Mouse (Mus musculus) kidney, embryonic 14.5 days (tissue): Measurements from ENCODE around the gene St6galnac4. TPM values are rescaled to one million over a fixed set of nuclear protein-coding genes. Genes with fewer than 3 reads are reported as not detected.

Source experiments
- ATAC-seq: fragments of 200-750 bp; cut with Nextera tagmentation; 2 replicates; pipeline ENCODE4 v1.8.0; 2017; ENCODE audit warnings: moderate number of reproducible peaks, mild to moderate bottlenecking, moderate TSS enrichment, moderate library complexity; ENCODE audit not compliant: low FRiP score, low TSS enrichment
- H3K27ac ChIP-seq: fragments of 300-500 bp; sonication (generic); 2 replicates; pipeline ENCODE4 v1.5.1; 2014; ENCODE audit warnings: low read depth, mild to moderate bottlenecking, low read length, moderate library complexity, mixed read lengths
- H3K27me3 ChIP-seq: fragments of 300-500 bp; sonication (generic); 2 replicates; pipeline ENCODE4 v1.6.1; 2014; ENCODE audit warnings: mild to moderate bottlenecking, low read length; ENCODE audit not compliant: control insufficient read depth, insufficient read depth
- H3K36me3 ChIP-seq: fragments of 300-500 bp; sonication (generic); 2 replicates; pipeline ENCODE4 v1.6.1; 2014; ENCODE audit warnings: low read length, mixed read lengths; ENCODE audit not compliant: control insufficient read depth, insufficient read depth
- H3K4me1 ChIP-seq: fragments of 300-500 bp; sonication (generic); 2 replicates; pipeline ENCODE4 v1.6.1; 2014; ENCODE audit warnings: low read length, mixed read lengths; ENCODE audit not compliant: control insufficient read depth, insufficient read depth
- H3K4me2 ChIP-seq: fragments of 300-500 bp; sonication (generic); replicated peaks from 2 replicates; pipeline ENCODE4 v1.6.1; 2014; ENCODE audit warnings: low read depth, mild to moderate bottlenecking, low read length
- H3K4me3 ChIP-seq: fragments of 300-500 bp; sonication (generic); 2 replicates; pipeline ENCODE4 v1.5.1; 2014; ENCODE audit warnings: mild to moderate bottlenecking, low read length
- H3K9ac ChIP-seq: fragments of 300-500 bp; sonication (generic); 2 replicates; pipeline ENCODE4 v1.6.1; 2014; ENCODE audit warnings: low read depth, mild to moderate bottlenecking, low read length, moderate library complexity
- H3K9me3 ChIP-seq: fragments of 300-500 bp; sonication (generic); 2 replicates; pipeline ENCODE4 v1.6.1; 2016; ENCODE audit warnings: low read length; ENCODE audit not compliant: control insufficient read depth
- WGBS: fragments of 180-500 bp; shearing (Covaris S2); extraction: QIAGEN DNeasy Blood & Tissue Kit; methylation state at CpG from one replicate; pipeline ENCODE4 v1.1.7; 2014; 5-methylcytosine and 5-hydroxymethylcytosine counted together
- polyA plus RNA-seq: library from polyadenylated mRNA; unstranded; fragments of >200 nt; fragmentation: Nextera tagmentation; extraction: Ambion mirVana; gene quantifications from 2 replicates; pipeline ENCODE4 v1.2.1, GENCODE M21; 2014

St6galnac4 gene
- polyA plus RNA-seq, 1 experiment from 2014 or later = 20.0 TPM

DNA sequence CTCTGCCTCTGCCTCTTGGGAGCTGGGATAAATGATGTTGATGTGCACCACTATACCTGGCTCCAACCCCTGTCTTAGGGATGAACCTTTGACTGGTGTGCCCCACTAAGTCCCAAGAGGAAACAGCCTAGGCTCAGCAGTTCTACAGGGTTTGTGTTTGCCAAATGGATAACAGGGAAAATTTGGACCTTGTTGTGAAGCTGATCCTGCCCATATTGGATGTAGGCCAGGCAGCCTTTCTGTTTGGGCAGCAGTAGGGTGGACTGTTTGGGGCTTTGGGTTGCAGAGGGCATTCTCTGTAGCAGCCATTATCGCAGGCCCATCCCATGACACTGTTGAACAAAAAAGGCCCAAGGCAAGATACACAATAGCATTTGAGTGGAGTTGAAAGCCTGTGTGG is 39.9 kb upstream of the St6galnac4 start:
- H3K9me3 ChIP-seq = no peaks in the 10 kb centered on the region
- no peak overlapping the region for H3K9ac ChIP-seq
- no peaks in the 10 kb centered on the region for H3K36me3 ChIP-seq
- no peaks in the 10 kb centered on the region for H3K27me3 ChIP-seq
- ATAC-seq = no peak
- no peak overlapping the region for H3K4me3 ChIP-seq
- WGBS = 92% methylated on average over 1 of the region's 1 CpGs
- 0 out of 2 replicates have a peak, but pooled peaks cover 4% of the 10 kb centered on the region for H3K4me1 ChIP-seq
- no peak overlapping the region for H3K27ac ChIP-seq
- H3K4me2 ChIP-seq = no peak overlapping the region

DNA sequence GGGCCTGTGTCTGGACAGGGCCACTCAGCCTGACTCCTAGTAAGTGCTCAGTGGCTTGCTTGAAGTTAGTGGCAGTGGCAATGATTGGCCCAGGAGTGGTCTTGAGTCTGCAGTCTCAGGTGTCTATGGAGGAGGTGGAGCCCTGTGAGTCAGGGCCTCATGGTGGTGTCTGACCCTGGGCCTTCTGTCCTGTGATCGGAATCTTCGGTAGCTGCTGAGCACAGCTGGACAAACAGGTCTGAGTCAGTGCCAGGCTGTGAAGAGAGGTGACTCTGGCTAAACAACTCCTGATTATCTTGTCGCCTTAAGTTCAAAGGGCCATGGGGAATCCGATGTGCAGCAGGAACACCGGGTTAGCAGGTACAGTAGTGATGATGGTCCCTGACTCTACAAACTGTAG is 39.5 kb upstream of the St6galnac4 start:
- Histone ChIP-seq H3K4me1 (0 out of 2 replicates have a peak, but pooled peaks cover 4% of the 10 kb centered on the region), H3K4me2 (no peak overlapping the region), H3K9me3 (no peaks in the 10 kb centered on the region), H3K4me3 (no peak overlapping the region), H3K9ac (no peak overlapping the region), H3K27ac (no peak overlapping the region), H3K36me3 (no peaks in the 10 kb centered on the region), H3K27me3 (no peaks in the 10 kb centered on the region)
- no peak; the same call in 1 of the 2 replicates for ATAC-seq
- WGBS = 55% methylated on average over 5 of the region's 5 CpGs

DNA sequence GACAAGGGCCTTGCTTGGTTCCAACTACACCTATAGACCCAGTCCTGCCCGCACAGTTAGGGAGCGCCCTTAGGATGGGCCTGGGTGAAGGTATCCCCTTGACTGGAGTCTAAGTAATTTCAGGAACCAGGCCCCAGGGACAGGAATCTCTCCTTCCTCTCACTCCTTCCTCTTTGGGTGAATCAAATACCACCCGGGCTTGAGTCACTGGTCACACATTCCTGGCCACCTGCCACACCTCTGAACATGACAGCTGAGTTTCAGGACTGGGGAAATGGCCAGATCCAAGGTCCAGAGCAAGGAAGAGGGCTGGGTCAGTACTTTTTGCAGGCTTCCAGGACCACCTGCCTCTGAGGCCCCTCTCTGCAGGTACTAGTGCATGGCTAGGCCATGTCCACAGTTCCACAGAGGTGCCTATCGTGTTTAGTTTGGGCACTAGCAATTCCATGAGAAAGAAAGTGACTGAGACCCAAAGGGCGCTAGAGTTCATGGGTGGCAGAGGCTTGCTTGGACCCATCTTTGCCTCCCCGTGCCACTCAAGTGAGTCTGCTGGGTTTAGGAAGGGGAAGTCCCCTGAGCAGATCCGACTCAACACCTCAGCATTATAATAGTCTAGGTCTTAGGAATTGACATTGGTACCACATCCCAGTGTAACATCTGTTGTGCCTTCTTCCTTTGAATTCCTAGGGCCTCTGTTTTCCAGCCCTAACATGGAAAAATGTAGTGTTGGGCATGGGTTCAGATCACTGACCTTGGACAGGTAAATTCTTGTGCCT is 38.7 kb upstream of the St6galnac4 start:
- Histone ChIP-seq H3K9me3 (no peaks in the 10 kb centered on the region), H3K9ac (no peak overlapping the region), H3K4me3 (no peak overlapping the region), H3K4me1 (0 out of 2 replicates have a peak, but pooled peaks cover 4% of the 10 kb centered on the region), H3K27ac (no peak overlapping the region), H3K27me3 (no peaks in the 10 kb centered on the region), H3K36me3 (no peaks in the 10 kb centered on the region), H3K4me2 (no peak overlapping the region)
- ATAC-seq = no peak
- 94% methylated on average over 7 of the region's 7 CpGs for WGBS

DNA sequence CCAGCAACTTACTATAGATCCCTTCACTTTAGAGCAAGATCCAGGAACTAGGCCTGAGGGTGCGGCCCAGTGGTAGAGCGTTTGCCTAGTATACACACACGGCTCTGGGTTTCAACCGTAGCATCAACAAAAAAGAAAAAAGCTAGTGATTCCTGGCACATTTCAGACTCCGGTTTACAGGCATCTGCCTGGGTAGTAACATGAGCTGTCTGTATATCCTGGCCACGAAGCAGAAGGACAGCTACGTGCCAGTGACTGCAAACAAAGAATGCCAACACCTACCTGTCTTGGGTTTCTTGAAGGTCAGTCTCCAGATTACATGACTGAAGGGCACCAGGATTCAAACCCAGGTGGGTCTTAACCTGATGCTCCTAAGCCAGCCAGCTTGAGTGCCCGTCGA is 37.7 kb upstream of the St6galnac4 start:
- Histone ChIP-seq H3K36me3 (no peaks in the 10 kb centered on the region), H3K9ac (no peak overlapping the region), H3K4me1 (0 out of 2 replicates have a peak, but pooled peaks cover 4% of the 10 kb centered on the region), H3K27ac (no peak overlapping the region), H3K4me3 (no peak overlapping the region), H3K9me3 (no peaks in the 10 kb centered on the region), H3K27me3 (no peaks in the 10 kb centered on the region), H3K4me2 (no peak overlapping the region)
- WGBS = 76% methylated on average over 9 of the region's 9 CpGs
- no peak for ATAC-seq

DNA sequence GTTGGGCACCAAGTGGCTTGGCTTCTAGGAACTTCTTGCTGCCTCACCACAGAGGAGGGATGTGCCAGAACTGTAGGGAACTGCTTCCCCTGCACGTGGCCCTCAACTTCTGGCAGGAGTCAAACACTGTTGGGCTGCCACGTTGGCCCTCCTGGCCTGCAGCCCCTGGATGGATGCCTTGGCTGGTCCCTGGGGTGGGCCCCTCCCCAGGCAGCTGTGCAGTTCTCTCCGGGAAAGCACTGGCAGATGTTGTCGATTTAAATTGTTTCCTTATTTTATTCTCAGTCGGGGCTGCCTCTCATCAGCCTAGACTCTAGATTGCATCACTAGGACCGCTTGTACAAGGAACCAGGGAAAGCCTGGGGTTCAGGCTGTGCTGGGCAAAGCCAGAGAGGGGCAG is 37.1 kb upstream of the St6galnac4 start:
- Histone ChIP-seq H3K27ac (no peak overlapping the region), H3K4me3 (no peak overlapping the region), H3K9ac (no peak overlapping the region), H3K4me2 (no peak overlapping the region), H3K36me3 (no peaks in the 10 kb centered on the region; the same call in 1 of the 2 replicates), H3K4me1 (0 out of 2 replicates have a peak, but pooled peaks cover 4% of the 10 kb centered on the region), H3K27me3 (no peaks in the 10 kb centered on the region), H3K9me3 (no peaks in the 10 kb centered on the region)
- ATAC-seq = no peak
- WGBS = 69% methylated on average over 6 of the region's 6 CpGs

DNA sequence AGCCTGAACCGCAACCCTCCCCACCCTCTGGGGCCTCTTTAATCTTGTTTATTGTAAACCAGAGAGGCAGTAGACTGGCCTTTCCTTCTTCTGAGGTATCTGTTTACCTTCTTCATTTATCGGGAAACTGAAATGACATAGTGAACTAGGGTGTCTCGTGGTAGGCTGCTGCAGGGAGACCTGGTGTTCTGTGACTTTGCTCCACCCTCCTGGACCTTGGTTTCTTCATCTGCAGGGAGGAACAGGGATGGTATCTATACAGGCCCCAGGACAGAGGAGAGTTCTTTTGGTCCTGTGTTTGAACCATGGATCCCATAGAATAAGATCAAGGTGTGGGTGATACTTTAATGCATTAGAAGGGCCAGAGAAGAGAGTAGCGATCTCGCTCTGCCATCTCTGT is 35.7 kb upstream of the St6galnac4 start:
- H3K27me3 ChIP-seq = no peaks in the 10 kb centered on the region
- 0 out of 2 replicates have a peak, but pooled peaks cover 4% of the 10 kb centered on the region for H3K4me1 ChIP-seq
- H3K36me3 ChIP-seq = no peaks in the 10 kb centered on the region; the same call in 1 of the 2 replicates
- ATAC-seq = no peak
- H3K4me2 ChIP-seq = no peak overlapping the region
- H3K9me3 ChIP-seq = no peaks in the 10 kb centered on the region
- H3K4me3 ChIP-seq = no peak overlapping the region
- 78% methylated on average over 5 of the region's 5 CpGs for WGBS
- H3K9ac ChIP-seq = no peak overlapping the region
- H3K27ac ChIP-seq = no peak overlapping the region

DNA sequence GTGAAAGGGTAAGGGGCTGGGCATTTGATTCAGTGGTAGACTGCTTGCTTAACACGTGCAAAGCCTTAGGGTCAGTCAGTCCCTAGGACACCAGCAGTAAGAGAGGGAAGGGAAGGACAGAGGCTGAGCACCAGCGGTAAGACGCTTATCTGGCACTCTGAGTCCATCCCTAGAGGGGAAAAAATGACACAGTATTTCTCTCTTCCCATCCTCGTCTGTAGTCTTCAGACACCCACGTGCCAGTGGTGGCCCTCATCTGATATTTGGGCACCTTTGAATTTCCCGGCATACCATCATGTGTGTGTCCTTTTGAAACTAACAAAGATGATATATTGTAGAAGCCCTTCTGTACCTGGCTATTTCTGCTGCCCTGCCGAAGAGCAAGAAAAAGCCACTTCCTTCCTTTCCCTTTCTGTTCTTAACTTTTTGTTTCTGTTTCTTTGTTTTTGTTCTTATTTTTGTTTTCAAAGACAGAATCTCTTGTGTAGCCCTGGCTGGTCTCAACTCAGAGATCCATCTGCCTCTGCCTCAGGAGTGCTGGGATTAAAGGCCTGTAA is 33.2 kb upstream of the St6galnac4 start:
- no peak overlapping the region for H3K4me2 ChIP-seq
- H3K27ac ChIP-seq = no peak overlapping the region
- 75% methylated on average over 7 of the region's 7 CpGs for WGBS

DNA sequence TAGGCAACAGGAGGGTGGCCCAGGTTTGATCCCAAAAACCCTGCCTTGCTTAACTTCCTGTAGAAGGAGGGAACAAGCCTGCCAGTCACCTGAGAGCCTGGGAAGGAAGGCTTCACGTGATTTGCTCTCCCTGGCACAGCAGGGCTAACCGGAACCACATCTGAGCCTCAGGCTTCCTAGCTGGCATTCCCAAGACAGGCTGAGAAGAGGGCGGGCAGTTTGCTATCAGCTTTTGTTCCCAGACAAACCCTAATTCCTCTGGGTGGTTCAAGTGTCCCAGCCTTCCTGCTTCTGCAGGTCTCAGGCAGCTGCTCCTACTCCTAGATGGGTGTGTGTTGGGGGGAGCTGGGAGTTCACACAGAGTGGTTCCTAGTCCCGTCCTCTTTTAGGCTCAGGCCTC is 31.4 kb upstream of the St6galnac4 start:
- H3K9me3 ChIP-seq = no peaks in the 10 kb centered on the region
- 43% methylated on average over 4 of the region's 4 CpGs for WGBS
- no peak overlapping the region for H3K27ac ChIP-seq
- H3K4me2 ChIP-seq = no peak overlapping the region
- H3K4me3 ChIP-seq = no peak overlapping the region
- H3K36me3 ChIP-seq = peaks cover 16% of the 10 kb centered on the region
- H3K27me3 ChIP-seq = no peaks in the 10 kb centered on the region
- ATAC-seq = no peak
- H3K9ac ChIP-seq = no peak overlapping the region
- H3K4me1 ChIP-seq = 0 out of 2 replicates have a peak, but pooled peaks cover 4% of the 10 kb centered on the region

More for the DNA sequence above, 33.2 kb upstream of the St6galnac4 start:
- Histone ChIP-seq H3K36me3 (no peaks in the 10 kb centered on the region; the same call in 1 of the 2 replicates), H3K27me3 (no peaks in the 10 kb centered on the region), H3K9me3 (no peaks in the 10 kb centered on the region), H3K4me3 (no peak overlapping the region), H3K4me1 (0 out of 2 replicates have a peak, but pooled peaks cover 8% of the 10 kb centered on the region), H3K9ac (no peak overlapping the region)
- ATAC-seq = no peak

DNA sequence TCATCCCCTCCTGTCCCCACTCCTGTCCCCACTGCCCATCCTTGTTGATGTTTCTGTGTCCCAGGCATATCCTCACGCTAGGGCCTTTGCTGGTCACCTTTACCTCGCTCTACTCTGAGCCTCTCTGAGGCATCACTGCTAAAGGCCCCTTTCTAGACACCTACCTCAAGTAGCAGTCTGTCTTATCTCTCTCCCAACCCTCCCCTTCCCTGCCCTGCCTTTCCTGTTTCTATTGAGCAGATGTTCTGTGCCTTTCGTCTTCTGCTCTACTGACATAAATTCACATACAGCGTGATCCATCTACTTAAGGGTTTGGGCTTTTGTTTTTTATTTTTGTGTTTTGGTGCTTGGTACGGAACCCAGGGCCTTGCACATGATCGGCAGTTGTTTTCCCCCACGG is 30.9 kb upstream of the St6galnac4 start:
- H3K4me2 ChIP-seq = no peak overlapping the region
- H3K27ac ChIP-seq = no peak overlapping the region
- H3K4me3 ChIP-seq = no peak overlapping the region
- H3K4me1 ChIP-seq = 0 out of 2 replicates have a peak, but pooled peaks cover 4% of the 10 kb centered on the region
- H3K9ac ChIP-seq = no peak overlapping the region
- 81% methylated on average over 7 of the region's 7 CpGs for WGBS
- H3K9me3 ChIP-seq = no peaks in the 10 kb centered on the region
- peaks cover 17% of the 10 kb centered on the region for H3K36me3 ChIP-seq
- ATAC-seq = no peak
- no peaks in the 10 kb centered on the region for H3K27me3 ChIP-seq
